Mouse (Mus musculus): ENCODE data around the gene Srrm1. TPM values are rescaled to one million over a fixed set of nuclear protein-coding genes. Genes with fewer than 3 reads are reported as not detected.

Gene Srrm1
- polyA plus RNA-seq, 1 experiment from 2014 or later: 213 TPM

DNA sequence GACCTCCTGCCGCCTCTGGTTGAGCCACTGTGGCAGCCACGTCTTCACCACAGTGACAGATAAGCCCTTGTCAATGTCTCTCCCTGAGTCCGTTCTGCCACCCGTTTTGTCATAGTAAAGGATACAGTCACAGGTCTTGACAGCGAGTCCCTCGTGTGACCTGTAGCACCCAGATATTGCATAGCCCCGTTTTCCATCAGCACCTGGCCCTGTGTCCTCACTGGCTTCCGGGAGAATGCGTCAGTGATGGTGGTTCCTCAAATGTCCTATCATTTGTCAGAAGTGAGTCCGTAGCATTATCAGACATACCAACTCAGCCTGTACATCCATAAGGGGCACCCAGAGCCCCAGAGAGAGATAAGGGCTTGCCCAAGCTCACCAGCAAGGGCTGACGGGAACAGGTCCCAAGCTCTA lies 38.7 kb downstream of the Srrm1 start:
- Histone ChIP-seq H3K4me3 (replicated peaks) (no peak overlapping the region), H3K9me3 (replicated peaks) (0 out of 2 replicates have a peak, but pooled peaks cover 3% of the 10 kb centered on the region), H3K27ac (replicated peaks) (no peak overlapping the region), H3K36me3 (peaks cover 39% of the 10 kb centered on the region), H3K4me2 (replicated peaks) (no peak overlapping the region), H3K27me3 (no peaks in the 10 kb centered on the region), H3K4me1 (peaks cover 21% of the 10 kb centered on the region), H3K9ac (no peak overlapping the region)
- ATAC-seq (ENCODE audit: insufficient number of reproducible peaks, low FRiP score, low TSS enrichment, low read depth): no peak
- 84% methylated on average over 11 of the region's 11 CpGs for WGBS

GRCm38 (mm10) chr4:135313761-135314241 lies 39.3 kb downstream of the Srrm1 start:
- Histone ChIP-seq H3K9me3 (replicated peaks) (0 out of 2 replicates have a peak, but pooled peaks cover 3% of the 10 kb centered on the region), H3K9ac (no peak overlapping the region), H3K27me3 (no peaks in the 10 kb centered on the region), H3K36me3 (peaks cover 33% of the 10 kb centered on the region), H3K4me3 (replicated peaks) (no peak overlapping the region), H3K27ac (replicated peaks) (no peak overlapping the region), H3K4me2 (replicated peaks) (no peak overlapping the region), H3K4me1 (peaks cover 26% of the 10 kb centered on the region)
- 69% methylated on average over 9 of the region's 9 CpGs for WGBS
- no peak for ATAC-seq (ENCODE audit: insufficient number of reproducible peaks, low FRiP score, low TSS enrichment, low read depth)

GRCm38 (mm10) chr4:135313111-135313691 lies 39.9 kb downstream of the Srrm1 start:
- Histone ChIP-seq H3K4me2 (replicated peaks) (no peak overlapping the region), H3K27me3 (no peaks in the 10 kb centered on the region), H3K27ac (replicated peaks) (peak overlapping the region; percentile 55; the same call in 1 of the 2 replicates), H3K4me3 (replicated peaks) (no peak overlapping the region), H3K36me3 (peaks cover 27% of the 10 kb centered on the region), H3K9me3 (replicated peaks) (0 out of 2 replicates have a peak, but pooled peaks cover 3% of the 10 kb centered on the region), H3K4me1 (peaks cover 27% of the 10 kb centered on the region), H3K9ac (no peak overlapping the region)
- ATAC-seq (ENCODE audit: insufficient number of reproducible peaks, low FRiP score, low TSS enrichment, low read depth): no peak
- WGBS: 53% methylated on average over 17 of the region's 17 CpGs

- H3K4me2 ChIP-seq (replicated peaks): no peak overlapping the region
- H3K36me3 ChIP-seq: peaks cover 25% of the 10 kb centered on the region
- ATAC-seq (ENCODE audit: insufficient number of reproducible peaks, low FRiP score, low TSS enrichment, low read depth): peak; percentile 70; the same call in 1 of the 2 replicates
- H3K4me1 ChIP-seq: peaks cover 27% of the 10 kb centered on the region
- no peak overlapping the region for H3K9ac ChIP-seq
- H3K27ac ChIP-seq (replicated peaks): peak overlapping the region; percentile 55; the same call in 1 of the 2 replicates
- 49% methylated on average over 4 of the region's 4 CpGs for WGBS
- H3K9me3 ChIP-seq (replicated peaks): 0 out of 2 replicates have a peak, but pooled peaks cover 3% of the 10 kb centered on the region
- H3K4me3 ChIP-seq (replicated peaks): no peak overlapping the region
- no peaks in the 10 kb centered on the region for H3K27me3 ChIP-seq
Measured at GRCm38 (mm10) chr4:135312706-135313105, 40.4 kb downstream of the Srrm1 start.

GRCm38 (mm10) chr4:135310371-135310770 lies 42.8 kb downstream of the Srrm1 start:
- no peak for ATAC-seq (ENCODE audit: insufficient number of reproducible peaks, low FRiP score, low TSS enrichment, low read depth)
- Histone ChIP-seq H3K36me3 (peaks cover 8% of the 10 kb centered on the region), H3K27ac (replicated peaks) (no peak overlapping the region), H3K9me3 (replicated peaks) (0 out of 2 replicates have a peak, but pooled peaks cover 3% of the 10 kb centered on the region), H3K9ac (no peak overlapping the region), H3K4me3 (replicated peaks) (no peak overlapping the region), H3K4me2 (replicated peaks) (no peak overlapping the region), H3K27me3 (no peaks in the 10 kb centered on the region), H3K4me1 (peaks cover 33% of the 10 kb centered on the region)
- 83% methylated on average over 8 of the region's 8 CpGs for WGBS

- ATAC-seq (ENCODE audit: insufficient number of reproducible peaks, low FRiP score, low TSS enrichment, low read depth): no peak
- H3K27ac ChIP-seq (replicated peaks): no peak overlapping the region
- WGBS: 38% methylated on average over 5 of the region's 5 CpGs
- H3K9me3 ChIP-seq (replicated peaks): no peaks in the 10 kb centered on the region
- H3K9ac ChIP-seq: no peak overlapping the region
- H3K4me1 ChIP-seq: peaks cover 33% of the 10 kb centered on the region
- no peaks in the 10 kb centered on the region for H3K27me3 ChIP-seq
- H3K4me3 ChIP-seq (replicated peaks): no peak overlapping the region
- H3K4me2 ChIP-seq (replicated peaks): no peak overlapping the region
- peaks cover 2% of the 10 kb centered on the region; the same call in 1 of the 2 replicates for H3K36me3 ChIP-seq
Measured at GRCm38 (mm10) chr4:135309726-135310125, 43.4 kb downstream of the Srrm1 start.

DNA sequence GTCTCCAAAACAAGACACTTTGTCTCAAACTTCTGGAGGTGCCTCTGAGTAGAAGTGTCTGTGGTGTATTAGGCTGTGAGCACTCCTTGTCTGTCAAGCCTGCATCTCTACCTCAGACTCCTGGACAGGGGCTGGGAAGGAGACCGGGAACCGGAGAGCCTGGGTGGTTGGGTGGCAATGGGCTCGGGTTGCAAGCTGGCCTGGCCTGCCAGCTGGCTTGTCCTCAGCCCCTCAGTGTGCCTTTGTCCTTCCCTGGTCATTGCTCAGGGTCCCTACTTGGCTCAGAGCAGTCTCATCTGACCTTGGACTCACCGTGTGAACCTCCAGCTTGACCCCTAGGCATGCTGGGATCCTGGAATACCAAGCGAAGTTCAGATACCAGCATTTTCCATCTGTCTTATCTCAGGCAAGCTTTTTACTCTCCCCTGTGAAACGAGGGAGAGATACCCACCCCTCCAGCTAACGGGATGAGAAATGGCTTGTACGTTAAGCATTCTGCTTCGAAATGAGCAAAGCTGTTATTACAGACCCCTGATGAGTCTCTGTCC lies 43.9 kb downstream of the Srrm1 start:
- 48% methylated on average over 9 of the region's 9 CpGs for WGBS
- no peaks in the 10 kb centered on the region for H3K36me3 ChIP-seq
- H3K27ac ChIP-seq (replicated peaks): no peak overlapping the region
- H3K27me3 ChIP-seq: no peaks in the 10 kb centered on the region
- H3K4me2 ChIP-seq (replicated peaks): no peak overlapping the region
- peaks cover 33% of the 10 kb centered on the region for H3K4me1 ChIP-seq
- no peak overlapping the region for H3K4me3 ChIP-seq (replicated peaks)
- ATAC-seq (ENCODE audit: insufficient number of reproducible peaks, low FRiP score, low TSS enrichment, low read depth): no peak
- no peak overlapping the region for H3K9ac ChIP-seq
- H3K9me3 ChIP-seq (replicated peaks): no peaks in the 10 kb centered on the region

DNA sequence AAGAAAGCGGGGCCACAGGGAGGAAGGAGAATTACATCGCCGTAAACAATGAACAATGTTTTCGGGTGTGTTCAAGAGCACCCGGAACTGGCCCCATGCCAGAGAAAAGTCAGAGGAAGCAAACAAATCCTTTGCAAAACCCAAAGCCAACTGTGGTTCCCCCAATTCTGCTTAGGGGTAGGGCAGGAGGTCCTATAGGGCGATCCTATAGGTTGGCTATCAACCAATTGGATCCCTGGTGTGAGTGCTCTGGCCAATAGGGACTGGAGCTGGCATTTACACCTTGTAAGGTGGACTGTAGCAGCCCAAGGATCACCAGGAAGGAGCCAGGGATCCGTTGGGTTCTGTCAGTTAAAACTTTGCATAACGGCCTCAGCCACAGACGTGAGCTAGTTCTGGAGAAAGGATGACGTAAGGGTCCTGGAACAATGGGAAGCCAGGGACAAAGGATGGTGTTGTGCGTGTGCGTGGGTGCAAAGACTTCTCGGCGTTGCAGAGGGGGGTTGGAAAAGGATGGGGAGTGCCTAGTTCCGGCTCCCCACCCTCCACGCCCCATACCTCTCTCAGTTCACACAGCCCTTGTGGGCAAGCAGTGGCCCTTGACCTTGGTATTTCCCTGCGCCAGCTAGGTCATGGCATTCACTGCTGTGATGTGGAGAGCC lies 46.0 kb downstream of the Srrm1 start:
- Histone ChIP-seq H3K4me2 (replicated peaks) (no peak overlapping the region), H3K9me3 (replicated peaks) (no peaks in the 10 kb centered on the region), H3K27ac (replicated peaks) (no peak overlapping the region), H3K4me1 (peaks cover 18% of the 10 kb centered on the region), H3K9ac (no peak overlapping the region), H3K4me3 (replicated peaks) (no peak overlapping the region), H3K36me3 (no peaks in the 10 kb centered on the region), H3K27me3 (no peaks in the 10 kb centered on the region)
- 43% methylated on average over 17 of the region's 17 CpGs for WGBS
- ATAC-seq (ENCODE audit: insufficient number of reproducible peaks, low FRiP score, low TSS enrichment, low read depth): no peak

GRCm38 (mm10) chr4:135306533-135306932 lies 46.6 kb downstream of the Srrm1 start:
- Histone ChIP-seq H3K9me3 (replicated peaks) (no peaks in the 10 kb centered on the region), H3K4me3 (replicated peaks) (no peak overlapping the region), H3K27ac (replicated peaks) (no peak overlapping the region), H3K9ac (no peak overlapping the region), H3K4me2 (replicated peaks) (no peak overlapping the region), H3K36me3 (no peaks in the 10 kb centered on the region), H3K4me1 (peaks cover 18% of the 10 kb centered on the region; the same call in 1 of the 2 replicates), H3K27me3 (no peaks in the 10 kb centered on the region)
- no peak for ATAC-seq (ENCODE audit: insufficient number of reproducible peaks, low FRiP score, low TSS enrichment, low read depth)
- 56% methylated on average over 4 of the region's 4 CpGs for WGBS

- H3K9ac ChIP-seq: no peak overlapping the region
- H3K27ac ChIP-seq (replicated peaks): no peak overlapping the region
- no peak overlapping the region for H3K4me2 ChIP-seq (replicated peaks)
- no peaks in the 10 kb centered on the region for H3K36me3 ChIP-seq
- H3K4me1 ChIP-seq: peaks cover 25% of the 10 kb centered on the region
- H3K27me3 ChIP-seq: no peaks in the 10 kb centered on the region
- no peaks in the 10 kb centered on the region for H3K9me3 ChIP-seq (replicated peaks)
- 83% methylated on average over 10 of the region's 10 CpGs for WGBS
- H3K4me3 ChIP-seq (replicated peaks): no peak overlapping the region
- no peak for ATAC-seq (ENCODE audit: insufficient number of reproducible peaks, low FRiP score, low TSS enrichment, low read depth)
Measured at GRCm38 (mm10) chr4:135302261-135302660, 50.9 kb downstream of the Srrm1 start.

DNA sequence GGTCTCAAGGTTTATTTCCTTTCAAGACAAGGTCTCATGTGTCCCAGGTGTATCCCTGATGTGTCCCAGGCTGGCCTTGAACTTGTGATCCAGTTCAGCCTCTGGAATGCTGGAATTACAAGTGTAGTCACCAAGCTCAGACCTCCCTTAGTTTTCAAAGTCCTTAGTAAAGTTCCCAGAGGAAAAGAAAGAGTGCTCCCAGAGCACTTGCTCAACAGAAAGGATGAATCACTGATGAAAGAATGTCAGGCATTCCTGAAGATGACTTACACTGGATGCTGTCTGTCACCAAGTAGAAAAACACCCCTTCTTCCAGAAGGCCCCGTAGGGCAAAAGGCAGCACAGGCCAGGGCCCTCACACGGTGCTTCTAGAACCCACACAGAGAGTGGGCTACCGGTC lies 52.0 kb downstream of the Srrm1 start:
- ATAC-seq (ENCODE audit: insufficient number of reproducible peaks, low FRiP score, low TSS enrichment, low read depth): no peak
- no peak overlapping the region for H3K9ac ChIP-seq
- H3K9me3 ChIP-seq (replicated peaks): no peaks in the 10 kb centered on the region
- H3K4me3 ChIP-seq (replicated peaks): no peak overlapping the region
- no peak overlapping the region for H3K27ac ChIP-seq (replicated peaks)
- WGBS: 49% methylated on average over 3 of the region's 3 CpGs
- no peaks in the 10 kb centered on the region for H3K36me3 ChIP-seq
- no peak overlapping the region for H3K4me2 ChIP-seq (replicated peaks)
- no peaks in the 10 kb centered on the region for H3K27me3 ChIP-seq
- peaks cover 21% of the 10 kb centered on the region for H3K4me1 ChIP-seq

Data from embryonic facial prominence, embryonic 15.5 days (tissue).